Mouse (Mus musculus) induced T-regulatory cell, adult 2 months (primary cell): ENCODE data around the gene Sipa1l3.

Experiments used
- DNase-seq: peaks from one replicate; pipeline ENCODE4 v3.0.0-alpha.2; 2012; ENCODE audit warnings: low read depth

Sipa1l3 gene

DNA sequence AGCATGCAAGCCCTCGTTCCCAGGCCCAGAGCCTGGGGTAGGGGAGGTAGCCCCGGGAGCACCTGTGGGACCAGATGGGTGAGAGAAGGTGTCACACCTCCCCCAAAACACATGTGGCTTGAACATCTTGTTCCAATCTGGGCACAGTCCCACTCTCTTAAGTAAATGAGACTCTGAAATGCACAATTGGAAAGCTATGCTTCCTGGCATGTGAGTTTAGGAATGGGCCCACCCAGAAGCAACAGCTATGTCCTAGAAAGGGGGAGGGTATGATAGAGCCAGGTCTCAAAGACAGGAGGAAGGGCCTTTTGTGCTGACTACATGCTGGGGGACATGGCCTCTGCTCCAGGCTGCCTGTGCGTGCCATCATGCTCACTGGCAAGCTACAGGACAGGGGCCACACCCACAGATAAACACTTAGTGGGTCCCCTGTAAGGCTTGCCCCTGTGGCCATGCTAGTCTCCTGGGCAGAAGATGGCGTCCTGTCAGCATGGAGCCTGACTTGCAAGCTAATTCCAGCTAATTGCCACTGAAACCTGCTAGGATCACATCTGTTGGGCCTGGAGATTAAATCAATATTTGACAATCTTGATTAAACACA is 107.1 kb downstream of the Sipa1l3 start:
- DNase-seq: no peak

DNA sequence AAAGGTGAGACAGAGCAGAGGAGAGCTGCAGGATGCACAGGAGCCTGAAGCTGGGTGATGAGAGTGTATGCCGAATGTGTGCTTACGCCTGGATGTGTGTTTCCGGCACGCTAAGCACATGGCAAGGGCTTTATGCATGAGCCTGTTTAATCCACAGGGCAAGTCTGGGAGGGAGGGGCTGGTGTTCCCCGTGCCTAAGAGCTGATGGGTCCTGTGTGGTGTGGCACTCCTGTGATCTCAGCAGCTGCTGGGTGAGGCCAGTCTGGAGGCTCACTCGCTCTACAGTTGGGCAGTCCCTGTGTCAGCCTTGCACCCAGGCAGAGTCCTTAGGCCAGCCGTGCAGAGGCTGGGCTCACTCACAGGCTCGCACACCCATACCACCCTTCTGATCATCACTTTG is 108.0 kb downstream of the Sipa1l3 start:
- DNase-seq: no peak

DNA sequence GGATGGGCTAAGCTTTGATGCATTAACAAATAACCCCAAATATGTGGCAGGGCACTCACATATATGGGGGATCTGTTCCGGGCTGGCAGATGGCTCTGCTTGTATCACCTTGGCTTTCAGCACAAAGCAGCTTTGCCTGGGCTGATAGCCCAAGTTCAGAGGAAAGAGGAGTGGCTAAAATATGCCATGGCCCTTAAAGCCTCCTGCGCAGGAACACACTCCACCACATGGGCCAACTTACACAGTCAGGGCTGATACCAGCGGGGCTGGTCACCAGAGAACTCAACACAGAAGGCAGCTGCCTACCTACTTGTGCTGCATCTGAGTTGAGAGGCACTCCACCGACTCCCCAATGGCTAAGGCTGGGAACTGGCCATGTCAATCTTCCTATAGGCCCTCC is 111.6 kb downstream of the Sipa1l3 start:
- DNase-seq: no peak

DNA sequence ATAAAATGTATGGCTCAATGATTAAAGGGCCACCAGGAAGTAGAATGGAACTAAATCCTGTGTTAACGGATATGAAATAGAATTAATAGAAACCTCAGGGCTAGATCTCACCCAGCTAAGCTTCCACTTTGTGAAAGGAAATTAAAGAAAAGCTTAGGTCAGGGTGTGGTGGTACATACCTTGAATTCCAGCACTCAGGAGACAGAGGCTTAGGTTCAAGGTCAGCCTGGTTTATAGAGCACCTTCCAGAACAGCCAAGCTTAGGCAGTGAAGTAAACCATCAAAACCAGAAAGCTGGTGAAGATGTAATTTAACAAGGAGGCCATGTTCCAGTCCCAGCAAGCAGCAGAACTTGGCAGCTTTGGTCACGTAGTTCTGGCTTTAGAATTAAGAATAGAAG is 114.3 kb downstream of the Sipa1l3 start:
- DNase-seq: no peak

DNA sequence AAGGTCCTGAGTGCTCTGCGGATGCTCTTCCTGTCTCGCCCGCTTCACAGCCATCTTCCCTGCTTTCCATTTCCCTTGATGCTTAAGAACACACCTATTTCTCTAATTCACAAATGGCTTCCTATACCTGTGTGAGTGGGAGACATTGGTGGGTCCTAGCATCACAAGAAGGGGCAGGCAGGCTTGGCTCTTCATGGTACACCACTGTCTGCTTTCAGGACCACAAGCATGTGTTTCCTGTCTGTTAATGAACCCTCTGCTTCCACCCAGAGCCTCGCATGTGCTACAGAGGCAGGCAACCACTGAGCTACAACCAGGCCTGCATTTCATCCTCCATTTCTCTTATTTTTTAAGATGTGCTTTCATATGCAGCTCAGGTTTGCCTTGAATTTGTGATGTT is 116.4 kb downstream of the Sipa1l3 start:
- no peak for DNase-seq

DNA sequence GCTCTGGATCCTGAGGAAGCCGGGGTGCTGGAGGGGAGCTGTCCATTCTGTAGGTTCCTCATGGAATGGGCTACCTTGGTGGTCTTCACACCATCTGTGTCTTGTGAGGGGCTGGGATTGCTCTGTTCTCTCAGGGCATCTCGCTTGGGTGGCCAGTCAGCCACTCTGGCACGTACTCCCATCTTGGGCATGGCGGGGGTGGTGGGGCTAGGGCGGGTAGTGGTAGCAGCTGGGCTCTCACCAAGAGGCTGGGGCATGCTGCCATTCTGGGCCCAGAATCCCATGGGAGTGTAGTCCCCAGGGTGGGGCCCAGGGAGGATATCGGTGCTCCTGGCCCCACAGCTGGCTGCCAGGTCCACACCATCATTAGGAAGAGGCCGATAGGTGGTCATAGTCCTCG is 118.0 kb downstream of the Sipa1l3 start:
- no peak for DNase-seq

DNA sequence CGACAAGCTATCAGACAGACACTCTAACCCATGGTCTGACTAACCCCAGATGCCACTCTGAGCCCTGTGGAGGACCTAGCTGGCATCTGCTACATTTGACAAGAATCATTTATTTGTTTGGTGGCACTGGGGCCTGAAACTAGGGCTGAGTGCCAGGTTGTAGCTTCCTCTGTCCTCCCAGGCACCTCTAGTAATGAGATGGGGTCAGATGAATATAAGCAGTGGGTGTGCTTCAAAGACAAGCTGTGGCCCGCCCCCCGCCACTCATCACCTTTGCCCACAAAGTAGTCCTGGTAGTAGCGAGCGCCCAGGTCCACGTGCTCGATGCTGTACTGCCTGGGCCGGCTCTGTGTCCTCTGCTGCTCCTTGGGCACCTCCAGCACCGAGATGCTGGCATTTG is 119.4 kb downstream of the Sipa1l3 start:
- no peak for DNase-seq

DNA sequence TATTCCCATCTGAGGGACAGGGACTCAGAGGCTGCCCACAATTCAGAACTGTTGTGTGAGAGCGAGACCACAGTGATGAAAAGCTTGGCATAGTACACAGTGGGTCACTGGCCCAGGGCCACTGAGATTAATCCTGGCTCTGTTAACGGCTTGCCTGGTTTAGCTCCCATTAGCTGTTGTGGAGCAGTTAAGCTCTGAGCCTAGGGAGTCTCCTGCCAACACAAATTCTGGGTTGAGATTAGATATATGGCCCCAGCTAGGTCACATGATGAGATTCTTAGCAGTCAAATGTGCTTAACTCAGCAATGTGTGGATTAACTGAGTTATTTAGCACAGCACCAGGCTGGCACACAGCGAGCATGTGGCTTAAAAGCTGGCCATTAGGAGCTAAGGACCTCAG is 121.0 kb downstream of the Sipa1l3 start:
- DNase-seq: no peak

DNA sequence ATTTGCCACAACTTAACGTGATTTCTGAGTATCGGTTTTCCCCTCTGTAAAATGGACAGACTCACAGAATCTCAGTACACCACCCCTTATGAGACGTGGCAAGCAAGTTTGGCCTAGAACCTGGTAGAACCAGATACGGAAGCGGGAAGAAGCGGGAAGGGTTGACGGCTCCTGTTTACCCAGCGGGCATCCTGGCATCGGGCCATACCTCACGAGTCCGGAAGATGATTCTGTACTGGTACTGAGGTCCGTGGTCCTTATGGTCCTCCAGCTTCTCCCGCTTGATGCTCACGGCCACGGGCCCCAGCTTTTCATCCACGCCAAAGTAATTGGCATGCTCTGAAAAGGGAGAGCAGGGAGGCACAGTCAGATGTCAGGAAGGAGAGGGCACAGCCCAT is 121.5 kb downstream of the Sipa1l3 start:
- no peak for DNase-seq

DNA sequence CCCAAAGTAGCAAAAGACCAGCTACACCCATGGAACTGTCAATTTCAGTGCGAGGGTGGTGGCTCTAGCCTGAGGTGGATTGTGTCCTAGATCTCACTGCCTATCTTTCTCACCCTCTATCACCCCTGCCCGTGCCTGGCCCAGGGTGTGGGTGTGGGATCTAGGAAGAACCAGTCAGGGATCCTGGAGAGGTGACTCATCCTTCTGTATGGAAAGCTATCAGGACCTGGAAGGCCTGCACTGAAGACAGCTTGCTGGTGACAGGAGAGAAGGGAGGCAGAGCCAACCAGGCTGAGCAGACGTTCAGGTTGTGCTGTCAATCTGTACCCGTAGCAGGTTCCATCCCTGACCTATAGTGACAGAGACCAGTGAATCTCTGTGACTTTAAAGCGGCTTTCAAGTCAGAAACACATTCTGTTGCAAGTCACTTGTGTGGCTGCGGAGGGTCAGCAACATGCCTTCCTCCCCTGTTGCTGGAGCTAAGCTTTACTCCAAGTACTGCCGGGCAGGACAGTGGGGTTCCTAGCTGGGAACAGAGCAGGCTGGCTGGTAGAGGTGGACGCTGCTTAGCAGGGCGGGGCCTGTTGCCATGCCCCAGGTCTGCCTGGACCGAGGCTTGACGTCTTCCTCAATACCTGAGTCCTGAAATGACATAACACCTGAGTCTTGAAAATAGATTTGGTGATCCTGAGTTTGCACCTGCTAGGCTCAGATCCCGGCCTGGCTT is 122.1 kb downstream of the Sipa1l3 start:
- DNase-seq: no peak

DNA sequence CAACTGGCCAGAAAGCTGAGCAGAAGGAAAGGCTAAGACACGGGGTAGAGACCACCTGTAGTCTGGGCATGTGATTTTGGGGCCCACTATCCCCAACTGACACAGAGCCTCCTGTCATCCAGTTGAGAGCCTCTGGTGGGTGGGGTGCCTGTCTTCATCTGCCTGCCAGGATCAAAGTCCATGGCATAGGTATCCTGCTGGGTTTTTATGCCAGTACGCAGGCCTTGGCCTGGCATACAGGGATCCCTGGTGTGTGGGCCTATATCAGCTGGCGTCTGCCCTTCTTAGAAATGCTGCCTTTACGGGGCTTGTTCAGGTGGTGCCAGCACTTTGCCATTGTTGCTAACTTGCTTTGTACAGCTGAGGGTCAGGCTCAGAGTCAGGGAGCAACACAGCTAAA is 123.3 kb downstream of the Sipa1l3 start:
- DNase-seq: no peak

DNA sequence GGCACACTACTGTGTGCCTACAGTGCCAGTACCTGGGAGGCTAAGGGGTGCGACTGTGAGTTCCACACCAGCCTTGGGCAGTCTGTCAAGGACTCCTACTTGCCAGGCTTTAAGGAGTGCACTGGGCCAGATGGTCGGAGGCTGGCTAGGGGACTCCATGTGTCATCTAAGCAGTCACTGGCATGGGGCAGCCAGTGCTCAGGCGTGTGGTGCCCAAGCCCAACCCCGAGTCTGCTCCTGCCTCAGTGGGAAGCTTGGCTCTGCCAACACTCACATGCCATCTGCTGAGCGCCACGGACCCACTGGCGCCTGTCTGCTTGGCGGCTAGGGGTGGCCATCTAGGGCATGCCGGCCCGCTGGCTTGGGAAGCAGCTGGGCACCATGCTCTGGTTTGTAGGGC is 125.1 kb downstream of the Sipa1l3 start:
- DNase-seq: no peak

DNA sequence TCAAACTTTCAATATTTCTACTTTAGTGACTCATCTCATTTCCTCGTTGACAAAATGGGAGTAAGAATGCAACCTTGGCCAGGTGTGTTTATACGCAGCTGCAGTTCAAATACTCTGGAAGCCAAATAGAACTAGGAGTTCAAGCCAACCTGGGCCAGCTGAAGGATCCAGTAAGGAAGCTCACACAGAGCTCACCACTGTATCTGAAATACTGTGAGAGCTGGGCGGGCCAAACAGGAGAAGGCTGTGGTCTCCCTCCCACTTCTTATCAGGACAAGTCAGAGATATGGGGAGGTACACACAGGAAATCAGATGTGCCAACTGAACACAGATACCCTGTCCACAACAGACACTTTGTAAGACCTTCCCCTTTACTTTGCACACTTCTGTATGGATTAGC is 125.6 kb downstream of the Sipa1l3 start:
- DNase-seq: no peak

DNA sequence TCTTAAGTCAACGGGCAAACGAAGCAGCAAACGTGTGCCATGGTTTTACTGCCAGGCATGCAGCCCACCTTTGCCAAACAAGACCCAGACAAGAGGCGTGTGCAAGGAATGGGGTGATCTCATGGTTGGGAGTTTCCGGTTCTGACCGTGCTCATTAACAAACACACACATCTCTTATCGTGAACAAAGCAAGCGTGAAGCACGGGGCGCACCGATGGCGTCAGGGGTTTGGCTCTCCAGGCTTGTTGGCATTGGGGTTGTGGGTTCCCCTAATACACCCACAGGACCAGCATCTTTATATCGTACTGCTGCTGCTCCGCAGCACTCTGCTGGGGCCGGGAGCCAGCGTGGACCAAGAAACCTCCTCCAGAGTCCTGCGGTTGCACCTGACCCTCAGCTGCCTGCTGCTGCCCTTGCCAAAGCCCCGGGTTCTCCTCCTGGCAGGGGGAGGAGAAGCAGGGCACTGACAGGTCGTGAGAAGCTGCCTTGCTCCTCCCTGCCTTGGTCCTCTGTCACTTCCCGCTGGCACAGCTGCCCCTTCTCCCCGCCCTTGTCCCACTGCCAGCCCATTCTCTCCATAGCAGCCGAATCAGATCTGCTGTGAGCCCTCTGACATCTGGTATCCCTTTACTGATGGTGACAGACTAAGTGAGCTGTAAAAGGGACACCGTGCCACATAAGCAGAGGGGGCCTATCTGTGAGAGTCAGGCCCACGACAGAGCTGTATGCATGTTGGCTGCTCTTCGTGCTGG is 126.5 kb downstream of the Sipa1l3 start:
- no peak for DNase-seq

DNA sequence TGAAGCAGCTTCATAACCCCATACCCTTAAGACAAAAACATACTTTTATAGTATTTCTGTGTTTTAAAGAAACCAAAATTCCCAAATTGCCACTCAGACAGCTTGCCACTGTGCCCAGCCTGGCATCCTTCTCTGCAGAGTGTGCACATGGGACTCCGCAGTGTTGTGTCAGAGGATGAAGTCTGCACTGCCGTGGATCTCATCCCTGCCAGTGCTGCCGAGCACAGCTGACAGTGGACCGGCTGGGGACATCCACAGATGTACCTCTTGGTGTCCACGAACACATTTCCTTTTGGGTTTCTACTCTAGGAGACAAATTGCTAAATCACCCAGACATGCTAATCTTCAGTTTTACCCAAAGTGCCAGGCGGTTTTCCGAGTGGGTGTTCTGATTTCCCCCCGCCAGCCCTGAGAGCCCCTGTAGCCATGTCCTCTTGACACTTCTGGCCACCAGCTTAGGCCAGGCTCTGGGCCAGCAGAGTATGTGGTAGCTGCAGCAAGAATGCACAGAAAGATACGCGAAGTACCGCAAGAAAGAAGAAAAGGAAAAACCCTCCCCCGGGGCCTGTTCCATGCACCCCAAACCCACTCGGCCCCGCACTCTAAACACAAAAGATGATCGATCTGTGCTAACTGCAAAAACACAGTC is 127.2 kb downstream of the Sipa1l3 start:
- no peak for DNase-seq

DNA sequence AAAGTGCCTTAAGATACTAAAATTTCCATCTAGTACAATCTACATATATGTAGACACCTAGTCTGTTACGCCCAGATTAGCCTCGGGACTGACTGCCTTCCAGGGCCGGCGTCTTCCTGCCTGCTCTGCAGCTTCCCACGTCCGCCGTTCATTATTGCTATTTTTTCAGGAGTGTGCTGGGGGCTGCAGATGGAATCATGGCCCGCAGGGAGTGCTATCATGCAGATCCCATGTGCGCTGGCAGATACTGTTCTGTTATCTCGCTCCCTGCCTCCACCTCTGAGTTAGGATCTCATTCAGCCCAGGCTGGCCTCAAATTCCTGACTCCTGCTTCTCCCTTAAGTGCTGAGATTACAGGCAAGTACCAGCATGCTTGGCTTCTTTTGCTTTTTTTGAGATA is 128.2 kb downstream of the Sipa1l3 start:
- no peak for DNase-seq

DNA sequence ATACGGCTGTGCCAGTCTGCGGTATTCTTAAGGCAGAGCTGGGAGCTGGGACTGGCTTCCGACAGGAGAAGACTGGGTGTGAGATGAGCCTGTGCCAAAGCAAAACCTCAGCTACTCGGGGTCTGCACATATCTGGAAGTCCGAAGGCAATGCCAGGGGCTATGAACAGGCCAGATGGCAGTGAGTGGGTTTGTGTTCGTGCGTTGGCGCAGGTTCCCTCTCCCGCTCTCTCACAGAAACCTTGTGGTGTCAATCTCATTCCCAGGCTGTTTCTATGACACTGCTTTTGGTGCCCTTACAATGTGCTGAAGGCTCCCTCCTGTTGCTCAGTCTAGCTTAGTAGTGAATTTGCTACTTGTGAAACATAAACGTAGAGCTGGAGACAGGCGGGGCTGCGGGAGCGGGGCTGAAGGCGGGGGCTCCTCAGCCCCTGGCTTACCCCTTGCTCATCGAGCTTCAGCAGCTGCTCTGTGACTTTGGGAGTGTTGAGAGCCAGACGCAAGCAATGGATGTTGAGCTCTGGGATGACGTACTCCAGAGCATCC is 130.8 kb downstream of the Sipa1l3 start:
- no peak for DNase-seq

DNA sequence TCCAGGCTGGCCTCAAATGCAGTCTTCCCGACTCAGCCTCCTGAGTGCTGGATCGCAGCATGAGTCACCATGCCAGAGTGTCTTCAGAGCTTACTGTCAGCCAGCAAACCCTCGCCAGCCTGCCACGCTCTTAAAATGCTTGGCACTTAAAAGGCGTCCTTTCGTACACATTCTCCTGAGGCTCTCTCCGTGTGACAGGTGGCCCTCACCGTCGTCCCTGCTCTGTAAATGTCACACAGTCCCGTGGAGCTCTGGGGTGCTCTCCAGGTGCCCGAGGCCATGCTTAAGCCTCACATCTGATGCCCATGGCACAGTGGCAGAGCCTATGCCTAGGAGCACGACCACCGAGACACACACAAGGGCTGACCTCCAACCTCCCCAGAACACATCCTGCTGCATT is 132.1 kb downstream of the Sipa1l3 start:
- no peak for DNase-seq

DNA sequence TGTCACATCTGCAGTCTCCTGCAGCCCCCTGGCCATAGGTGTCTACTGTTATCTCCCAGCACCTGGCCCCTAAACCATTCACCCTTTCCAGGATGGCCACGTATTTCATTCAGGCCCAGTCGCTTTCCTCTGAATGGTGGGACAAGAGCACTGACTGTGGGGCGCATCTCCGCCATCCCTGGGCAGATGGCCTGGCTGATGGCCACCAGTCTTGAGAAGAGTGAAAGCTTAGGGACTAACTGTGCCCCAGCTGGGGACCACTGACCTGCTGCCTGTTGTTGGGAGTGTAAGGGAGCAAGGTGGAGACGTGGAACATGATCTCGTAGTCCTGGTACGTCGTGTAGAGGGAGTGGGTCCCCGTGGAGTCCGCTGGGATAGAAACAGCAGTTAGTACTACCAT is 132.7 kb downstream of the Sipa1l3 start:
- no peak for DNase-seq

DNA sequence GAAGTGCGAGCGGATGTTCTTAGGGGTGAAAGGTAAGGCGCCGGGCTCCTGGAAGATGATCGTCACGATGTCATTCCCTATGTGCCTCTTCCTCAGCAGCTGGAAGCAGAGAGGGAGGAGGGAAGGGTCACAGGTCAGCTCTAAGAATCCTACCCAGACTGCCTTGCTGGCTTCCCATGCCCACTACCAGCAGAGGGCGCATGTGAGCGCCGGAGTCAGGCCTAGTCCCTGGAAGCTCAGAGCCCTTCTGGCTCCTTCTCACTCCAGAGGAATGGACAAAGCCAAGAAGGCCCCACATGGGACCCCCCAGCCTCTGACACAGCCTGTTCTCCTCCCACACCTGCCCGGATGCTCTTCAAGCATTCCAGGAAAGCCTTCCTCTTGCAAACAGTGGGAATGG is 135.2 kb downstream of the Sipa1l3 start:
- peak; percentile 78 for DNase-seq

DNA sequence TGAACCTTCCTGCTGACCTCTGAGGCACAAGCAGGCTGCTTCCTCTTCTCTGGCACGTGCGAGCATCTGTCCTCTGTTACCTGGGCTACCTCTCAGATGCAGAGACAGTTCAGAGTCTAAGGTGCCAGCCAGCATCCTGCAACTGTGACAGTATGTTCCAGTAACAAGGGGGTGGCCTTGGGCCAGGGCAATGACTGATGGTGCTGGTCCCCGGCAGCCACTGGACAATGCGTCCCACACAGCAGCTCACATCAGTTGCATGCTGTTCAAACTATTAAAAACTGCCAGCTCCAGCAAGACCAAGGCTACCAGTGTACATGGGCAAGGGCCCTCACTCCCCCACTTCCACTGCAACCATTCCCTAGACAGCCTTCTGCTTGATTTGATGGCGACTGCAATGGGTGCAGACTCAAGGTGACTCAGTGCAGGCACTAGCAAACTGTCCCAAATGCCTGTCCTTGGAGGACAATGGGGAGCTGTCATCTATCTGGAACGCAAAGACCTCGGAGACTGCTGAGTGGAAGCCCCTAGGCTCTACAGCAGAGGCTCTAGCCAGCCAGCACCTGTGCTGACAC is 136.9 kb downstream of the Sipa1l3 start:
- no peak for DNase-seq

DNA sequence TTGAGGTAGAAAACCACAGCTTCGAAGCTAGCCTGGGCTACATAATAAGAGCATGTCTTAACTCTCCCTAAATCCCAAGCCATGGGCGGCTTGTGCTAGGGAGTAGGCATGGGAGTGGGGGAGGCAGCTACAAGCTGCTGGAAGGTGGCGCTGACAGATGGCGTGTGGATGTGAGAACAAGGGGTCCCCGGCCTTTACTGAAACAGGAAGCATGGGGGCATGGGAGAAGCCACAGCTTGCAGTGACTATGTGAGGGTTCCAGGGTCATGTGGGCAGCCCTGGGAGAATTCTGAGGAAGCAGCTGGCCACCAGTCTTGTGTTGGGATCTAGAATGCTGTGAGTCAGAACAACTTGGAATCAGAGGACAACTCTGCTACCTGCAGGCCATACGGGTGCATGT is 144.4 kb downstream of the Sipa1l3 start:
- no peak for DNase-seq
